Mouse (Mus musculus): ENCODE data around the gene Rab8b. TPM values are rescaled to one million over a fixed set of nuclear protein-coding genes. Genes with fewer than 3 reads are reported as not detected.

The Rab8b gene
- polyA plus RNA-seq, 1 experiment = 2.3 TPM

DNA sequence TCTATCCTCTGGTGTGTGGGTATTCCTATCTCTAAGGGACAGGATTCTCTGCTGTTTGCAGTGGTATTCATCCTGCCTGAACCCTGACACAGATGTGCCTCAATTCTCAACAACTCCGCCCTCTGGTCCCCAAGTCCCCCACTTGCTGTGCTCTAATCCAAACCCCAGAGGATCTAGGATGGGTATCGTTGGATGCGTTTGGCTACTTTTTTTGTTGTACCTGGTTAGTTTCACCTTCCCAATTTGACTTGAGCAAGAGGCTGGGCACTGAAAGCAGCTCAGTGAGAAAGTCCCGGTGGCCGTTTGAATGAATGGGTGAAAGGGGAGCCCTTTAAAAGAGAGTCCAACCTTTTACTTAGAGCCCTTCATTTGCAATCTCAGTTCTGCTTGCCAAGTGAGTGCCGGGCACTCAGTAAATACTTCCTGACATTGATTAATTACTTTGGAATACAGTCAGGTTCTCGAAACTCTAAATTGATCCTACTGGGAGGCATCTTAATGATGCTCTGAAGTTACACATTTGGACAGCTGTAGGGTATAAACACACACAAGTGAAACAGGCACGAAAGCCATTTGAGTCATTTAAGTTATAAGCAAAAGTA, 32.1 kb downstream of the Rab8b start:
- no peak overlapping the region for H3K4me2 ChIP-seq (ENCODE audit: low read depth)
- H3K27me3 ChIP-seq (ENCODE audit: control insufficient read depth, insufficient read depth, insufficient read length) = no peaks in the 10 kb centered on the region
- H3K36me3 ChIP-seq (ENCODE audit: control insufficient read depth, insufficient read depth) = no peaks in the 10 kb centered on the region
- TF ChIP-seq SRF (IDR thresholded peaks at IDR 0.05; ENCODE audit: control insufficient read depth, insufficient read length, low read depth) (no peak), MAX (IDR thresholded peaks at IDR 0.05; ENCODE audit: low read depth) (no peak), E2F4 (IDR thresholded peaks at IDR 0.05; ENCODE audit: insufficient read depth) (no peak), MYOD1 (IDR thresholded peaks at IDR 0.05; ENCODE audit: control insufficient read depth in 1 of 3, insufficient read length in 2 of 3, low read depth in 2 of 3) (no peak), POLR2AphosphoS2 (IDR thresholded peaks at IDR 0.05; ENCODE audit: insufficient read length, low read depth) (no peak), REST (IDR thresholded peaks at IDR 0.05; ENCODE audit: insufficient read depth, insufficient read length) (no peak), TCF12 (IDR thresholded peaks at IDR 0.05; ENCODE audit: insufficient read depth, poor library complexity, severe bottlenecking) (no peak)
- H3ac ChIP-seq (ENCODE audit: control insufficient read depth, insufficient read length) = no peak overlapping the region
- H3K79me2 ChIP-seq (ENCODE audit: control insufficient read depth, insufficient read depth) = no peaks in the 10 kb centered on the region
- no peak overlapping the region for H3K4me3 ChIP-seq

DNA sequence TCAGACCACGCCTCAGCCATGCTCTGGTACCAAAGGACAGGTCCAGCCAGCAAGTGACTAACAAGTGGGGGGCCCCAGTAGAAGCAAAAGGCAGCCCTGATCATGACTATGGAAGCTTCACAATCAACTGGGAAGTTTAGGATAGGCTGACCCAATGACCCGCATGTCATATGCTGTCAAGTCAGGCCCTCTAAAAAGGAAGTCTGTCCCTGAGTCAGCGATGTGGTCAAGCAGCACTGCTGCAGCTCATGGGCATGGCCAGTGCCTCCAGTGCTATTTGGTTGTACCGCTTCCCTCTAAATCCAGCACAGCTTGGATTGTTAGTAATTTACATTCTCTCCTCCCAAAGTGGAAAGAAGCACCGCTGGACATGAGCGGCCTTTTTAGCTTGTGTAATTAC, 32.7 kb downstream of the Rab8b start:
- Histone ChIP-seq H3K79me2 (ENCODE audit: control insufficient read depth, insufficient read depth) (no peaks in the 10 kb centered on the region), H3K36me3 (ENCODE audit: control insufficient read depth, insufficient read depth) (no peaks in the 10 kb centered on the region), H3ac (ENCODE audit: control insufficient read depth, insufficient read length) (no peak overlapping the region), H3K27me3 (ENCODE audit: control insufficient read depth, insufficient read depth, insufficient read length) (no peaks in the 10 kb centered on the region), H3K4me2 (ENCODE audit: low read depth) (no peak overlapping the region), H3K4me3 (no peak overlapping the region)
- no peak for TF ChIP-seq CEBPB (IDR thresholded peaks at IDR 0.05; ENCODE audit: insufficient read depth, poor library complexity, severe bottlenecking)
- TF ChIP-seq MYOG (IDR thresholded peaks at IDR 0.05; ENCODE audit: control insufficient read depth in 1 of 3, insufficient read depth in 1 of 3, insufficient read length in 2 of 3, low read depth in 2 of 3) = no peak
- no peak for TF ChIP-seq USF1 (IDR thresholded peaks at IDR 0.05; ENCODE audit: low read depth)
- no peak for TF ChIP-seq TCF3 (IDR thresholded peaks at IDR 0.05; ENCODE audit: insufficient read length, low read depth)

GRCm38 (mm10) chr9:66886366-66886765, 33.1 kb downstream of the Rab8b start:
- TF ChIP-seq MYOD1 (IDR thresholded peaks at IDR 0.05; ENCODE audit: control insufficient read depth in 1 of 3, insufficient read length in 2 of 3, low read depth in 2 of 3) = no peak
- TF ChIP-seq MYOG (IDR thresholded peaks at IDR 0.05; ENCODE audit: control insufficient read depth in 1 of 3, insufficient read depth in 1 of 3, insufficient read length in 2 of 3, low read depth in 2 of 3) = no peak
- H3K27me3 ChIP-seq (ENCODE audit: control insufficient read depth, insufficient read depth, insufficient read length) = no peaks in the 10 kb centered on the region
- H3K79me2 ChIP-seq (ENCODE audit: control insufficient read depth, insufficient read depth) = no peaks in the 10 kb centered on the region
- no peak overlapping the region for H3ac ChIP-seq (ENCODE audit: control insufficient read depth, insufficient read length)
- H3K36me3 ChIP-seq (ENCODE audit: control insufficient read depth, insufficient read depth) = no peaks in the 10 kb centered on the region
- H3K4me2 ChIP-seq (ENCODE audit: low read depth) = no peak overlapping the region
- H3K4me3 ChIP-seq = no peak overlapping the region

GRCm38 (mm10) chr9:66884609-66885008, 34.9 kb downstream of the Rab8b start:
- H3K4me3 ChIP-seq = no peak overlapping the region
- peaks cover 5% of the 10 kb centered on the region for H3K79me2 ChIP-seq (ENCODE audit: control insufficient read depth, insufficient read depth)
- no peaks in the 10 kb centered on the region for H3K27me3 ChIP-seq (ENCODE audit: control insufficient read depth, insufficient read depth, insufficient read length)
- H3ac ChIP-seq (ENCODE audit: control insufficient read depth, insufficient read length) = no peak overlapping the region
- TF ChIP-seq MYOD1 (IDR thresholded peaks at IDR 0.05; ENCODE audit: control insufficient read depth in 1 of 3, insufficient read length in 2 of 3, low read depth in 2 of 3) (no peak), TCF12 (IDR thresholded peaks at IDR 0.05; ENCODE audit: insufficient read depth, poor library complexity, severe bottlenecking) (no peak), POLR2A (IDR thresholded peaks at IDR 0.05; ENCODE audit: insufficient read length, low read depth) (no peak), POLR2AphosphoS2 (IDR thresholded peaks at IDR 0.05; ENCODE audit: insufficient read length, low read depth) (no peak), MAX (IDR thresholded peaks at IDR 0.05; ENCODE audit: low read depth) (no peak), USF1 (IDR thresholded peaks at IDR 0.05; ENCODE audit: low read depth) (no peak), E2F4 (IDR thresholded peaks at IDR 0.05; ENCODE audit: insufficient read depth) (no peak), TCF3 (IDR thresholded peaks at IDR 0.05; ENCODE audit: insufficient read length, low read depth) (no peak), MYOG (IDR thresholded peaks at IDR 0.05; ENCODE audit: control insufficient read depth in 1 of 3, insufficient read depth in 1 of 3, insufficient read length in 2 of 3, low read depth in 2 of 3) (no peak), CEBPB (IDR thresholded peaks at IDR 0.05; ENCODE audit: insufficient read depth, poor library complexity, severe bottlenecking) (no peak), SRF (IDR thresholded peaks at IDR 0.05; ENCODE audit: control insufficient read depth, insufficient read length, low read depth) (no peak), REST (IDR thresholded peaks at IDR 0.05; ENCODE audit: insufficient read depth, insufficient read length) (no peak)
- H3K36me3 ChIP-seq (ENCODE audit: control insufficient read depth, insufficient read depth) = no peaks in the 10 kb centered on the region
- H3K4me2 ChIP-seq (ENCODE audit: low read depth) = no peak overlapping the region

- Histone ChIP-seq H3K4me3 (no peak overlapping the region), H3K4me2 (ENCODE audit: low read depth) (no peak overlapping the region), H3K36me3 (ENCODE audit: control insufficient read depth, insufficient read depth) (no peaks in the 10 kb centered on the region), H3K79me2 (ENCODE audit: control insufficient read depth, insufficient read depth) (peaks cover 5% of the 10 kb centered on the region), H3K27me3 (ENCODE audit: control insufficient read depth, insufficient read depth, insufficient read length) (no peaks in the 10 kb centered on the region), H3ac (ENCODE audit: control insufficient read depth, insufficient read length) (no peak overlapping the region)
- TF ChIP-seq CEBPB (IDR thresholded peaks at IDR 0.05; ENCODE audit: insufficient read depth, poor library complexity, severe bottlenecking) (no peak), POLR2A (IDR thresholded peaks at IDR 0.05; ENCODE audit: insufficient read length, low read depth) (no peak), E2F4 (IDR thresholded peaks at IDR 0.05; ENCODE audit: insufficient read depth) (no peak), TCF12 (IDR thresholded peaks at IDR 0.05; ENCODE audit: insufficient read depth, poor library complexity, severe bottlenecking) (no peak), MYOD1 (IDR thresholded peaks at IDR 0.05; ENCODE audit: control insufficient read depth in 1 of 3, insufficient read length in 2 of 3, low read depth in 2 of 3) (no peak), TCF3 (IDR thresholded peaks at IDR 0.05; ENCODE audit: insufficient read length, low read depth) (no peak), SRF (IDR thresholded peaks at IDR 0.05; ENCODE audit: control insufficient read depth, insufficient read length, low read depth) (no peak), MAX (IDR thresholded peaks at IDR 0.05; ENCODE audit: low read depth) (no peak), REST (IDR thresholded peaks at IDR 0.05; ENCODE audit: insufficient read depth, insufficient read length) (no peak), POLR2AphosphoS2 (IDR thresholded peaks at IDR 0.05; ENCODE audit: insufficient read length, low read depth) (no peak), MYOG (IDR thresholded peaks at IDR 0.05; ENCODE audit: control insufficient read depth in 1 of 3, insufficient read depth in 1 of 3, insufficient read length in 2 of 3, low read depth in 2 of 3) (no peak), USF1 (IDR thresholded peaks at IDR 0.05; ENCODE audit: low read depth) (no peak)
Measured at GRCm38 (mm10) chr9:66883500-66883899, 36.0 kb downstream of the Rab8b start.
